Mouse (Mus musculus) urinary bladder, postnatal 25 days (tissue): ENCODE data around the gene Trim63.

Experiments
- DNase-seq: peaks from one replicate; pipeline ENCODE4 v3.0.0; 2022; ENCODE audit warnings: low spot score

The Trim63 gene

DNA sequence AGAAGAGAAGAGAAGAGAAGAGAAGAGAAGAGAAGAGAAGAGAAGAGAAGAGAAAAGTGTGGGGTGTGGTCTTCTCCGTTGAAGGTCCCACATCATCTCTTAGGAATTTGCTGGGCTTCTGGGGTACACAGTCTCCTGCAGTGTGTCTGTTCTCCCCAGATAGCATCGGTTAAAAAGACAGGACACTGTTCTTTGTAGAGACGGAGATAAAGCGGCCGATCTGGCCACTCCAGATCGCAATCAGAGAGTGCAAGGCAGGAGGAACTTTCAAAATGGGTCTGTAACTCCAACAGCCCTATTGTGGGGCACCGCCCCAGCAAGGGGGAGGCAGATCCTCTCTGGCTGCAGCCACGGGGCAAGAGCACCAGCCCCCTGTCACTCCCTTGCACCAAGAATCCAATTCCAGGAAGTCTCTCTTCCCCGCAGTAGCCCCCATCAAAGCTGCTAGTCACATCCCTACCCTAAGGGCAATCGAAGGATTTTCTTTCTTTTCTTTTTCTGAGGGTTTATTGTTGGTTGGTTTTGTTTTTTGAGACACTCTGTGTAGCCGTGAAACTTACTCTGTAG, 27.4 kb downstream of the Trim63 start:
- no peak for DNase-seq

DNA sequence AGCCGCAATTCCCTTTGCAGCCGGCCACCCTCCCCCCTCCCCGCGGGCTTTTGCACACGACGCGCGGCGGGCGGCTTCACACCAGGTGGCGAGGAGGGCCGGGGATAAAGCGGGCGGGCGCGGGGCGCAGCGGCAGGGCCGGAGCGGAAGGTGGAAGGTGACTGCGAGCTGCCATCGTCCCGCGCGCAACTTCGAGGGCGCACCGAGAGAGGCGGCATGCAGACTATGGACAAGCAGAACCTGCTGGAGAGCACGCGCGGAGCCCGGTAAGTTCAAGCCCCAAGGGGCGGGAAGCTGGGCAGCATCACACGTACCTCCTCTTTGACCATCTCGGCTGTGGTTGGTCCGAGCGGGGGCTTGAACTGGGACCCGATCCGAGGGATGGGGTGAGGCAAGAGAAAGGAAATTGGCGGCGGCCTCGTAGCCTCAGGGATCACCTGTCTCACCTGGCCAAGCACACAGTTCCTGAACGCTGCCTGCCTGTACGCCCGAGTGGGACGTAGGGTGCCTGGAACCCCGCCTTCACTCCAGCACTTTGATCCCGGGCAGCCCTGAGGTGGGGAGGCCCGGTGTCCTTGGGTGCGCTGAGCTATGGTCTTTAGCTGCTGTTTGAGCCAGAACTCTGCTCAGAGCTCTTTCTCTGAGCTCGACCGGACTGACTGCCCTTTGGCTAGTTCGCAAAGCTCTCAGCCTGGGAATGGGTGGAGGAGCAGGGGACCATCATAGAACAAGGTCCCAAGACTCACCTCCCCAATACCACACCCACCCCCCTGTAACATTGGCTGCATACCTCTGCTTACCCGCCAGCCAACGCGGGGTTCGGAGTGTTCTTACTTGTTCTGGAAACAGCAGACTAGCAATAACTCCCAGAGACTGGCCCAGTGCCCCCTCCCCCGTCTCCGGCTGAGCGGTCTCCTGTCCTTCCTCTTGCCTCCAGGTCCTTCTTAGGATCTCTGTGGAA, 28.4 kb downstream of the Trim63 start, which contains the start of gene Slc30a2:
Gene Slc30a2 (plus strand): TSS at position 111 of the 961 bp plus-strand sequence.
- no peak for DNase-seq

DNA sequence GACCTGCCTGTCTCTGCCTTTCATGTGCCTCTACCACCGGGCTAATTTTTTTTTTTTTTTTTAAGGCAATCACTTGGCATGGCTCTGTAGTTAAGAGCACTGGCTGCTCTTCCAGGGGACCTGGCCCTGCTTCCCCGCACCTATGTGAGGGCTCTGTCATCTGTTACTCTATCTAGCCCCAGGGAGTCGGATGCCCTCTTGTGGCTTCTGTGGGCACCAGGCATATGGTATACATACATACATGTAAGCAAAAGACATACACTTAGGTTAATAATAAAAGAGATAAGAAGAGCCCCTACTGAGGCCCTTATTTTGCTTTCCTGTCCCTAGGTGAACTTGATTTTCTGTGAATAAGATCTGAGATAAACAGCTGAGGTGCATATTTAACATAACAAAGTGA, 29.7 kb downstream of the Trim63 start:
- DNase-seq, result no peak

DNA sequence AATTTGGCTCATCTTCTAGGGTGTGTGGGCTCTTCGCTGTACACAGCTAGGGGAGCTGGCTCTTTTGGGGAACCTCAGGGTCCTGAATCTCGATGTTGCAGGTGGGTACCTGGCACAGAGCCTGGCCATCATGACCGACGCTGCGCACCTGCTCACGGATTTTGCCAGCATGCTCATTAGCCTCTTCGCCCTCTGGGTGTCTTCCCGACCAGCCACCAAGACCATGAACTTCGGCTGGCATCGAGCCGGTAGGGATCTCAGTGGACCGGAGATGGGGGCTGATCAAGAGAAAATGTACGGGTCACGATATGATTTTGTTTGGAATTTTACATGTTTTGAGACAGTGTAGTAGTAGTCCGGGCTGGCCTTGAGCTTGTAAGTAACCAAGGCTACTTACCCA, 30.9 kb downstream of the Trim63 start:
- DNase-seq, result no peak

DNA sequence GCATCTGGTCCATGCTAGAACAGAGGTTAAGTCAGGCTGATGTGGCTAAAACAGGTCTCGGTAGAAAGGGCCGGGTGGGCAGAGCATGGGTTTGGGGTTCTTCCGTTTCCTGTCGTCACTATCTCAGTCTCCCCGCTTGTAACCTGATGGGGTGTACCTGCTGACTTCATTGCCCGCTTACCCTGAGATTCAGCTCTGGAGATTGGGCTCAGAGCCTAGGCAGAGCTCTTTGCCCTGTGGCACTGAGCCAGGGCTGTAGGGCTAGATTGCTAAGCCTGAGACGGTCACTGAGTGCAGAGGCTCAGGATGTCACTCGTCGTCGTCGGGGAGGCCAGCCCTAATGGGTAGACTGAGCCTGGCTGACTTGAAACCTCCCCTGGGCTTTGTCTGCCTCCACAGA, 33.2 kb downstream of the Trim63 start:
- no peak for DNase-seq

DNA sequence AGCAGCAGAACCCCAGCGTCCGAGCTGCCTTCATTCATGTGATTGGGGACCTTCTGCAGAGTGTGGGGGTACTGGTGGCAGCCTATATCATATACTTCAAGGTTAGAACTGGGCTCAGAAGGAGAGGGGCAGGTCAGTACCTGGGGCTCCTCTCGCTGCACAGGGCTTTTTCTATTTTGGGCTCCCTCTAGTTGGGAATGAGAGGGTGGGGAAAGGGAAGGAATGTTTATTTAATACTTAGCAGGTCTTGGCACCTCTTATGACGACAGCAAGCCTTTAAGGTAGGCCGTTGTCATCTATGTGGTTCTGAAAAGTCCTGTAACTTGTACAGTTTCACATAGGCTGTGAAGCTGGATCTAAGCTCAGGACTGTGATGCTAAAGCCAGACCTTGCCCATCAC, 33.6 kb downstream of the Trim63 start:
- DNase-seq, result no peak

DNA sequence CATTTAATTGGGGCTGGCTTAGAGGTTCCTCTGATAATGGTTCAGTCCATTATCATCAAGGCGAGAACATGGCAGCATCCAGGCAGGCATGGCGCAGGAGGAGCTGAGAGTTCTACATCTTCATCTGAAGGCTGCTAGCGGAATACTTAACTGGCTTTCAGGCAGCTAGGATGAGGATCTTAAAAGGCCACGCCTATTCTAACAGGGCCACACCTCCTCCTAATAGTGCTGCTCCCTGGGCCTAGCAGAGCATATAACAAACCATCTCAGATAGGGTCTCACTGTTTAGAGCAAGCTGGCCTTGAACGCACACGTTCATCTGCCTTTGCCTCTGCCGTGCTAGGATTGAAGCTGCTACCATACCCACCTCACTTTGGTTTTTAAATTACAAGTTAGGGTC, 34.9 kb downstream of the Trim63 start:
- DNase-seq, result no peak

DNA sequence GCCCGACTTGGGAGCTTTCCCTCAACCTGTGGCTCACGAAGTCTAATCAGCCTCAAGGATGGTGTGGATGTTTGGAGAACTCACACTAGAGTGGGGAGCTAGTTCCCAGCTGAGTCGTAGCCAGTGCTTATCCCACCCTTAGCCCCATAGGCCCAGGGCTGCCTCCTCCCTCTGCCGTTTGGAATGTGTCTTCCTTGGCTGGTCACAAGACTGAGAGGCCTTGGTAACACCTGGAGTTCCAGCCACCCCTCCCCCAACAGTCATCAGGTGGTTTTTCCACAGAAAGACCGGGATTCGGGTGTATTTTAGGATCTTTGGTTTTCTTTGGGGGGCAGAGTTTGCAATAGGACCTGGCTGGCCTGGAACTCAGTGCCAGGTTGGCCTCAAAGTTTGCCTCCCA, 35.7 kb downstream of the Trim63 start:
- no peak for DNase-seq

DNA sequence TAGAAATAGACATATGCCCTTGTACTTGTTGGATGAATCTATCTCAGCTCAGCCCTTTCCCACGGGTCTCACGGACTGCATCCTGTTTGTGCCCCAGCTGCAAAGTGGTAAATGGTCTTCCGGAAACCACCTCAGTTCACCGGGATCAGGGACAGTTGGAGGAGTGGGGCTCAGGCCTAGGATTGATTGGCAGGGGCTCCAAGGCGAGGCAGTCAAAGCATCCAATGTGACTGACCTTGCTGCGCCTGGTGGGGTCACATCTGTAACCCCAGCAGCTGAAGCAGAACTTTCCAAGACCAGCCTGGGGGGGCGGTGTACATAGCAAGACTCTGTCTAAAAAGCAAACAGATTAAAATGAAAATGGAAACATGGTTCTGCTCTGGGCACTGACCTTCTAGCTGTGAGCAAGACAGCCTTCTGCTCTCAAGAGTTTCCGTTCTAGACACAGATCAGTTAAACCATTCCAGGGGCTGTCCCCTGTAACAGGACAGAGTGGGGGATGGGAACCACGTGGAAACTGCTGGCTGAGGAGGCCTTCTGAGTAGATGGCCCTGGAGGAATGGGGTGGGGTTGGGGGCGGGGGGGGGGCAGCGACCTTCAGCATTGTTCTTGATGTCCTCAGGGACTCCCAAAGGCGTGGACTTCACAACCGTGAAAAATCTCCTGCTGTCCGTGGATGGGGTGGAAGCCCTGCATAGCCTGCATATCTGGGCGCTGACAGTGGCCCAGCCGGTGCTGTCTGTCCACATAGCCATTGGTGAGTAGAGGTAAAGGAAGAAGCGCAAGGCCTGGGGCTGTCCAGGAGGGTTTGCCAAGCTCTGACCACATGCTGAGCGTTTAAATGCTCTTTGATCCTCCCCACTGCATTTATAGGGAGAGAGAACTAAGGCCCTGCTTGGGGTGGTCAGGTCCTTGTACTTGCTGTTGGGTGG, 36.7 kb downstream of the Trim63 start:
- DNase-seq, result no peak

DNA sequence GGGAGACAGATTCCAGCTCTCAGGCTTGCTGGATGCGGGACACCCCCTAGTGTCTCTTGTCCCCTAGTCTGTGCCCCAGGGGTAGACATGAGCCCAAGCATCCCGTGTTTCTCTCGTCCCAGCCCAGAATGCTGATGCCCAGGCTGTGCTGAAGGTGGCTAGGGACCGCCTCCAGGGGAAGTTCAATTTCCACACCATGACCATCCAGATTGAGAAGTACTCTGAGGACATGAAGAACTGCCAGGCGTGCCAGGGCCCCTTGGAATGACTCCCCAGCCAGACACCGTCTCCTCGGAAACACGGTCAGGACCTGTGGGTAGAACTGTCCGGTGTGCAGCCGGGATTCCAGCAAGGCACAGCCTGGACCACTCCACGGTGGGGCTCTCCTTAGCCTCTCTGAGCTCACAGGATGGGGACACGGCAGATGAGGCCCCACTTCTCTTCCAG, 37.4 kb downstream of the Trim63 start:
- no peak for DNase-seq

DNA sequence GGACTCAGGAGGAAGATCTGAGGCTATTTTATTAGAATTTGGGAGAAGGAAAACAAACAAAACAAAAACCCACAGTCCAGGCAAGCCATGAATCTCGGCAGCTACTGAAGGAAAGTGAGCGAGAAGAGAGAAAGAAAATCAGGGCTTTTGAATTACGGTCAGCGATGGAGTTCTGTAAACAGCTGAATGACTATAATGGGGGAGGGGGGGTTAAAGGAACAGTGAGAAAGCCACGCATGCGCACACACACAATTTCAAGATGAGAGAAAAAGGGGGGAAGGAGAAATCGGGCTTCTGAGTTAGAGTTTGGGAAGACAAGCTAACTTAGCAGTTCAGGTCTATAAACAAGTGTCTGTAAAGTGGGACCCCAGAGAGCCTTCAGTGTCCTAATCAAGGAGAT, 38.0 kb downstream of the Trim63 start:
- DNase-seq, result no peak

DNA sequence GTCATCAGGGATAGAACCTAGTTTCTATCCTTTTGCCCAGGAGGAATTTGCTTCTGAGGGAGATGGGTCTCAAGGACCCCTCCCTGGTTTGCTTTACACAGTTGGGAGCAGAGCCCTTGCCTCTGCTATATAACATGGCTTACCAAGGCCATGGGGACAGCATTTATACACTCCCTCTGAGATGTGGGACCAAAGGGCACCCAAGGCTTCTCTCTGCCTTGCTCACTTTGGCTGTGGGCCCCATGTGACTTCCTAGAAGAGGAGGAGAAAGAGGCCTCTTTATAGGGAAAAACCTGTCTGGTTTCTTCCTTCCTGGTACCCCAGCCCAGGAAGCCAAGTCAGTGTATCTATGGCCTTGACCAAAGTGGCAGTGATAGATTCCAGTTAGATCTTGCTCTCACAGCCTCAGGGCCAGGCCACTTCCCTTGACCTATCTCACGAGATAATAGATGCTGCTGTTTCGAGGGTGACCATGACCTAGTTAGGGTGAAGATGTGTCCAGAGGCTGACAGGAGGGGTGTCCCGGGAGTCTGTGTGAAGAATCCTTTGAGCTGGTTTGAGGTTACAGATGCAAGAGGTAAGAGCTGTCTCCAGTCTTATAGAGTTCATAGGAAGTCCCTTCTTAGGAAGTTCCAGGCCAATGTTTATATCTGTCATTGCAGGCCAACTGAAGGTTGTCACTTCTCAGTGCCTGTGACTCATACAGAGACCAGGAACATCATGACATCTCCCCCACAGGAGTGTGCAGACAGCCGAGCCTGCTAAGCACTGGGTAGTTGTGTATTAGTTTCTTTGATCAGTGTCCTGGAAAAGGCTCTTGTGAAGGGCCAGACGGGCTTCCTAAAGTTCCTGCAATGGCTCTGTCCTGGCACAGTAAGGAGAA, 38.8 kb downstream of the Trim63 start:
- DNase-seq, result no peak

DNA sequence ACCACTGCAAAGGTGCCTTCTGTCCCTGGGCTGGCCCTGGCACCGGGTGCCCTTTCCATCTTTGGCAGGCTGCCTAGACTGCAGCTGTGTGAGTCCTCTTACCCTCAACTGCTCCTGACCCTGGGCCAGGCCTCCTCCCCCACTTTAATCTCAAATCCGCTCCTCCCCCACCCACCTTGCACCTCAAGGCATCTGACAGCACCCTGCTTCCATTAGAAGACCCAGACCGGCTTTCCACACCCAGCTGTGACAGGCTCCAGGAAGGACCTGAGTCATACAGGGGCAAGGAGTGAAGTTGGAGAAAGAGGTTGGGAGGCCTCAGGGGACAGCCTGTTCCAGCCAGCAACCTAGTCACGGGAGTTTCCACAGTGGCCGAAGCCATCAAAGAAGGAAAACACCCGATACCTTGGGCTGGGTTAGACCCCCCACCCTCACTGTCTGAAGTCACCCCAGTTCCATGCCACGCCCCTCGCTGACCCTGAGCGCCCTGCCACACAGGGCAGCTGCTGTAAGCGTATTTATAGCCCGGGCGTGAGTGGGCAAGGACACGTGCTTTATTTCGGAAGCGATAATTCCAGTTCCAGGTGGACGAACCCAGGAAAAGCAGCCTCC, 41.0 kb downstream of the Trim63 start:
- DNase-seq, result no peak

DNA sequence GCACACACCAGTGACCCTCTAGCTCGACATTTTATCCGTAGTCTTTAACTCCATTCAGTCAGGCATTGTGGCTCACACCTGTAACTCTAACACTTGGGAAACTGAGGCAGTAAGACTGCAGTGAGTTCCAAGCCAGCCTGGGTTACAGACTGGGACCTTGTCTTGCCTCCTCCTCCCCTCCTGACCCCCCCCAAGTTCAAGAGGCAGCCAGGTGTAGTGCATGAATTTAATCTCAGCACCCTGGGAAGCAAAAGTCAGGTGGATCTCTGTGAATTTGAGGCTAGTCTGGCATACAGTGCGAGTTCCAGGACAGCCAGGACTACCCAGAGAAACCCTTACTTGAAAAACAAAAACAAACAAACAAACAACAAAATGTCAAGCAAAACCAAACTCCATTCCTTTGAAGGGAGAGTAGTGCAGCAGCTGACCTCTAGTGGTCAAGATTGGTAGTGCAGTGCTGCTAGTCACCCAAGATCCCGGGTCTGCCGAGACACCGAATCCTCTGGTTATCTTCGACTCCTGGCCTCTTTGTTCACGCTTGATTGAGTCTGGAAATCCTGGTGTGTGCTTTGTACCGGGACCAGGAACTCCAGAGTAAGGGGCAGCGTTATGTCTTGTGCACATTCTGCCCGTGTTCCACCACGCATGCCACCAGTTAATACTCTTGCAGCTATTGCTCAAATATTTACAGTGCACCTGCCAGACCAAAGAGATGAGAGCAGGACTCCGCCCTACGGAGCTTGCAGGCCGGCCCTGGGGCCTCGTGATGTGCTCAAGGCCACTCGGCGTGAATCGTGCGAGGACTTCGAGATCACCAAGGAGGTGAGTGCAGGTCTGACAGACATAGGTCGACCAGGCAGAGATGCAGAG, 41.9 kb downstream of the Trim63 start:
- DNase-seq, result peak; percentile 66

DNA sequence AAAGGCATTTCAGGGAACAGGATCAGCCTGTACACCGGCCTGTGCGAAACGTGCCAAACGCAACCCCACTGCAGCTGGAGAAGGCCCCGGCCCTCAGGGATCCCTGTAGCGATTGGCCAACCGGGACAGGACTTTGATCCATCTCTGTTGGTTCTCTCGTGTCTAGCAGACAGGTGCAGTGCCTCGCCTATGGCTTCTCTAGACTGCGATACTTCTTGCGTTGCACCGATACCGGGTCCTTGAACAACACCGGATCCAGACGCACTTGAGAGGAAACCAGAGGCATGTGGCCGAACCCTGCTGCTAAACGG, 42.5 kb downstream of the Trim63 start:
- DNase-seq, result no peak

DNA sequence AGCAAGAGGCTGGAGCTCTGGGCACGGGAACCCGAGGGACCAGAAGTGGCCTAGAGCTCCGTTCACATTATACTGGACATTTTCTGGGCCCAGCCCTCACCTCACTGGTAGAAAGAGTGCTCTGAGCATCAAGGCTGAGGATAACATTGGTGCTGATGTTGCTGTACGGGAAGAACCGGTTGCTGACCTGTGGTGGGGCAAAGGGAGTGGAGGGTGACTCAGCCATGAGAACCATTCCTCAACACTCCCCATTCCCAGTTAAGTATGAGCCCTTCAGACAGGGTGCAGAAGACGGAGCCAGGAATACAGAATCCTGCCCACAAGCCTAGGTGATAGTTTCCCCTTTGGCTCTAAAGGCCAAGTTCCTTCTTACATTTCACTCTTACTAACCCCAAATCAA, 44.7 kb downstream of the Trim63 start:
- no peak for DNase-seq

DNA sequence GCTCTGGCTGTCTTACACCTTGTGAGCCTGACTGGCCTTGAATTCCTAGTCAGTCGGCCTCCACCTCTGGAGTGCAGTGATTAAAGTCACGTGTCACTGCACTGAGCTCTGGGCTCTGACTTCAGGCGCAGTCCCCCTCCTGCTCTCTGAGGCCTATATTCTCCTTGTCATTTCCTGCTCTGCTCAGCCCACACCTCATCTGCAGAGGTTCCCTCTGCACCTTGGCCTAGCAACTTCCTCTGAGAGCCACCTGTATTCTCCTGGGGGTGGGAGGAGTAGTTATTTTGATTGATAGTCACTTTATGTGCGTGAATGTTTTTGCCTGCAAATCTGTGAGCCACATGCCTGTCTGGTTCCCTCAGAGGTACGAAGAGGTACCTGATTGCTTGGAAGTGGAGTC, 46.3 kb downstream of the Trim63 start:
- DNase-seq, result no peak

DNA sequence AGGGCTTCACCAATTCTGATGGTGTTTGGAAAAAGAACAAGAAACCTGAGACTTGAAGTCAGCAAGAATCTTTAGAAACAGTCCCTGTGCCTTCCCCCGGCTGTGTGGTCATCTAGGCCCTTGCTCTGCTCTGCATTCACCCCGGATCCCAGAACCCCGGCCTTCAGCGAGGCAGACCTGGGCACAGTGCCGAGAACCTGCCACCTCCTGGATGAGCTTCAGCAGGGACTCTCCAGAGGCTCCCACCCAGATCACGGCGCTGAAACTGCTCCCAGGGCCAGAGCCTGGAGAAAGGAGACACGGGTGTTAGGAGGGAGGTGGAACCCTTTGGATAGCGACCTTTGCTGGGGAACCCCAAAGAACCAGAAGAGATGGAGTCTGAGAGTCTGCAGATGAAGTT, 47.2 kb downstream of the Trim63 start:
- DNase-seq, result no peak

DNA sequence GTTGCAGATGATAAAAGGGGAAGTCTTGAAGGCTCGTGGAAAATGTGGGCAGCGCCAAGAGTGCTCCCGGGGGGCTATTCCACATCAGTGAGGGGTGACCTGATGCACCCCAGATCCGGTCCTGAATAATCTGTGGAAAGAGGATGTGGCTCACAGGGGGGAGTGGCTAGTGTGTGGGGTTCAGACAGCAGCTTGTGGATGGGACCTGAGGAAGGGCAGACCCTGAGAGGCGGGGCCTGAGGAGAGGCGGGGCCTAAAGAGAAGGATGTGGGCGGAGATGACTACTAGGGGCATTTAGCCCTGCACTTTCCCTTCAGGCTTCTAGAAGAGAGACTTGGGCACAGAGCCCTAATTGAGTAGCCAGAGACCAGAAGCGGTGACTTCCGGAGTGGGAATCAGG, 47.7 kb downstream of the Trim63 start:
- DNase-seq, result no peak

DNA sequence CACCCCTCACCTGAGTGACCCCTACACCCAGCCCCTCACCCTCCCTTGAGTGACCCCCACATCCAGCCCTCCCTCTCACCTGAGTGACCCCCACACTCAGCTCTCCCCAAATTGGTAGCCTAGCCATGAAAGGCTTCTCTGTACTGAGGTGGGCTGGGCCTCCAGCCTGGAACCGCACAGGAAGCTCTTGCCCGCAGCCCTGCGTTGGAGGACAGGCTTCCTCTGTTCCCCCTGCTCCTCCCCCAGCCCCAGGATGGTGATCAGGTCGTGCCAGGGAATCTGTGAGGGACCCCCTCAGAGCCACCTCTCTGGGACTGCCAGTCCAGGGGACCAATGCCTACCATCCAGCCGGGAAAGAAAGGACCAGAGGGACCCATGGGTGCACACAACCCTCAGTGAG, 50.4 kb downstream of the Trim63 start:
- DNase-seq, result no peak
